Mouse (Mus musculus): ENCODE results near the gene Taar7b. TPM values are rescaled to one million over a fixed set of nuclear protein-coding genes. Genes with fewer than 3 reads are reported as not detected.

Taar7b gene
- not detected for polyA plus RNA-seq (2017; shearing (Covaris generic))

GRCm38 (mm10) chr10:23999639-24000038 is at the start of gene Taar7b:
TSS of gene Taar7b (plus strand) at chr10:23999939.

GRCm38 (mm10) chr10:23960444-23960915 is 39.3 kb upstream of the Taar7b start, which contains the start of gene Taar4:
TSS of gene Taar4 (plus strand) at chr10:23960494.

DNA sequence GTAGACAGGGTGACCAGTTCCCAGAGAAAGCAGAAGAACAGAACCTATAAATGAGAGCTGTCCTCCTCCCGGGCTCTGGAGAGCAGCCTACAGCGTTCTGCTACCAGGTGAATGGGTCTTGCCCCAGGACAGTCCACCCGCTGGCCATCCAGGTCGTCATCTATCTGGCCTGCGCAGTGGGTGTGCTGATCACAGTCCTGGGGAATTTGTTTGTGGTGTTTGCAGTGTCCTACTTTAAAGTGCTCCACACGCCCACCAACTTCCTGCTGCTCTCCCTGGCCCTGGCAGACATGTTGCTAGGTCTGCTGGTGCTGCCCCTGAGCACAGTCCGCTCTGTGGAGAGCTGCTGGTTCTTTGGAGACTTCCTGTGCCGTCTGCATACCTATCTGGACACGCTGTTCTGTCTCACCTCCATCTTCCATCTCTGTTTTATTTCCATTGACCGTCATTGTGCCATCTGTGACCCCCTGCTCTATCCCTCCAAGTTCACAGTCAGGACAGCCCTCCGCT is 29.0 kb upstream of the Taar7b start, which contains the start of gene Taar5:
TSS of gene Taar5 (plus strand) at position 51 of the 510 bp plus-strand sequence.

DNA sequence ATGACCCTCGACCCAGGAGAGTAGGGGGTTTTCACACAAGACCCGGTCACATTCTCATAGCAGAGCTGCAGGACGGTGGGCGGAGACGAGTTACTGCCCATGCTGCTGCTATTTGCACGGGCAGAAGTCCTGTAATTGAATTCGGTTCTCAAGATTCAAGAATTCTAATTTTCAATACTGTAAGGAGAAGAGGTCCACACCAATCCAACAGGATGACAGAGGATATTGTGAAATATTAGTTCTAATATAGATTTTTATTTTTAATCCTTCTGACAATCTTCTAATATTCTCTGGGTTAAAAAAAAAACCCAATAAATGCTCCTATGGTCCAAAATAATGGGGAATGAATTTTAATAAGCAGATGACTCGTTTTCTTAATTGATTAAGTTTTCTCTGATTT is 14.2 kb upstream of the Taar7b start, which contains the start of gene Taar6:
TSS of gene Taar6 (minus strand) at position 101 of the 400 bp plus-strand sequence.

DNA sequence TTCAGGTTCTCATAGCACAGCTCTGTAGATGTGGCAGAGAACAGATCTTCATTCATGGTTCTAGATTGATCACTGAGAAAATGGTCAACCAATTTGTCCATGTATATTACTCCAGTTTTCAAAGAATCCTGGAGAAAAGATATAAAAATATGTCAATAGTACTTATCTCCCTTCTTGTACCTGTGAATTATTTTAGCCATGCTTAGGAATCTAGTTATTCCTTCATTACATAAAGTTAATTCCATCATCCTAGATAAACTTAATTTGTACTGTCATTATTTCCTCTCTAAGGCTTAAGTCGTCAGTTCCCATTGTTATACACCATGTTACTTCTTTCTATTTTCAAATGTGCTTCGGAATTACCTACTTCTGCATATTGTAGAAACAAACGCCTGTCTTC is 6.4 kb upstream of the Taar7b start, which contains the start of gene Taar7a:
TSS of gene Taar7a (minus strand) at position 101 of the 400 bp plus-strand sequence.

GRCm38 (mm10) chr10:24026922-24027321 is 27.2 kb downstream of the Taar7b start, which contains the start of gene Taar7d:
TSS of gene Taar7d (plus strand) at chr10:24027222.

GRCm38 (mm10) chr10:24037314-24037713 is 37.6 kb downstream of the Taar7b start, which contains the start of gene Taar7e:
TSS of gene Taar7e (plus strand) at chr10:24037614.

GRCm38 (mm10) chr10:24049210-24049609 is 49.5 kb downstream of the Taar7b start, which contains the start of gene Taar7f:
TSS of gene Taar7f (plus strand) at chr10:24049510.

Other genes starting within 250 kb of the Taar7b start
- 49.0 TPM for gene Rps12, start 212.7 kb upstream of the Taar7b start, polyA plus RNA-seq (2017; shearing (Covaris generic))
- gene Slc18b1, start 203.0 kb upstream of the Taar7b start, polyA plus RNA-seq (2017; shearing (Covaris generic)): not detected
- gene Vnn3, start 148.5 kb upstream of the Taar7b start, polyA plus RNA-seq (2017; shearing (Covaris generic)): 0.10 TPM
- gene Vnn1, start 105.3 kb upstream of the Taar7b start, polyA plus RNA-seq (2017; shearing (Covaris generic)): not detected
- gene Taar1, start 79.6 kb upstream of the Taar7b start, polyA plus RNA-seq (2017; shearing (Covaris generic)): not detected
- not detected for gene Taar2, start 61.4 kb upstream of the Taar7b start, polyA plus RNA-seq (2017; shearing (Covaris generic))
- gene Taar3, start 50.4 kb upstream of the Taar7b start, polyA plus RNA-seq (2017; shearing (Covaris generic)): not detected
- not detected for gene Taar4, start 39.4 kb upstream of the Taar7b start, polyA plus RNA-seq (2017; shearing (Covaris generic))
- not detected for gene Taar5, start 29.2 kb upstream of the Taar7b start, polyA plus RNA-seq (2017; shearing (Covaris generic))
- gene Taar6, start 14.3 kb upstream of the Taar7b start, polyA plus RNA-seq (2017; shearing (Covaris generic)): not detected
- not detected for gene Taar7a, start 6.5 kb upstream of the Taar7b start, polyA plus RNA-seq (2017; shearing (Covaris generic))
- not detected for gene Taar7d, start 27.3 kb downstream of the Taar7b start, polyA plus RNA-seq (2017; shearing (Covaris generic))
- gene Taar7e, start 37.7 kb downstream of the Taar7b start, polyA plus RNA-seq (2017; shearing (Covaris generic)): not detected
- not detected for gene Taar7f, start 49.6 kb downstream of the Taar7b start, polyA plus RNA-seq (2017; shearing (Covaris generic))
- not detected for gene Taar8a, start 76.6 kb downstream of the Taar7b start, polyA plus RNA-seq (2017; shearing (Covaris generic))
- not detected for gene Taar8b, start 92.4 kb downstream of the Taar7b start, polyA plus RNA-seq (2017; shearing (Covaris generic))
- gene Taar8c, start 102.0 kb downstream of the Taar7b start, polyA plus RNA-seq (2017; shearing (Covaris generic)): not detected
- gene Taar9, start 109.6 kb downstream of the Taar7b start, polyA plus RNA-seq (2017; shearing (Covaris generic)): not detected
- 38.7 TPM for gene Stx7, start 149.4 kb downstream of the Taar7b start, polyA plus RNA-seq (2017; shearing (Covaris generic))
- gene Moxd1, start 223.6 kb downstream of the Taar7b start, polyA plus RNA-seq (2017; shearing (Covaris generic)): not detected